Mouse (Mus musculus) urinary bladder, postnatal 25 days (tissue): ENCODE measurements around the gene Alg12.
A peak's percentile ranks its signal among the peaks of the same experiment; 100 is the strongest.

Experiments
- DNase-seq: peaks from one replicate; pipeline ENCODE4 v3.0.0; 2022; ENCODE audit warnings: low spot score

Alg12 gene

DNA sequence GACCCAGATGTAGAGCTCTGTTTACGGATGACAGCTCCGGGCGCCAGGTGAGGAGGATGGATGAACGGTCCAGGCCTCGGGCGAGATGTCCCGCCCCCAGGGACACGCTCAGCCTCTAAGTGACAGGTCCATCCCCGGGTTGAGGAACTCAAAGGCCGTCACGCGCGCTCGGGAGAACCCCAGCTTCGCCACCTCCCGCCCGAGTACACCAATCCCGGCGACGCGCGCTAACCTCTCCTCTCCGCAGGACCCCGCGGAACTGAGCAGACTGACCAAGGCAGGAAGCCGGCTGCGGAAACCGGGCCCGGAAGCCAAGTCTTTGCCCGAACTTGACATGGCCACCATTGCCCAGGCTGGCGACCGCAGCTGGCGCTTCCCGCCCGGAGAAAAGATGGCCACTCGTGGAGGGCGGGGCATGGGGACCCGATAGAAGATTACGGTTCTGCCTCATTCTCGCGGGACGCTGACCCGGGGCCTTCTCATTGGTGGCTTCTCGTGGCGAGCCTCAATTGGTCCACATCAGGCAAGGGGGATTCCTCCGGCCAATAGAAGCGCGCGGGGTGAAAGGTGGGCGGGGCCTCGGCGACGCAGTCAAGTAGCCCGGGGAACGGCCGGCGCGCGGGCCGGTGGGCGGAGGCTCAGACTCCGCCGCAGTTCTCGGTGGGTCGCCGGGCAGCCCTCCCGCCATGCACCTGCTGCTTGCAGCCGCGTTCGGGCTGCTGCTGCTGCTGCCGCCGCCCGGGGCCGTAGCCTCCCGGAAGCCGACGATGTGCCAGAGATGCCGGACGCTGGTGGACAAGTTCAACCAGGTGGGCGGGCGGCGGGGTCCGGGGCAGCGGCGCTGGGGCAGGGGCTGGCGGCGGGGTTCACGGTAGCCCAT lies at the start of gene Alg12, which contains the start of gene Creld2:
Gene Alg12, minus strand, starts transcription at position 293 of the 880 bp plus-strand sequence.
Gene Creld2, plus strand, starts transcription at position 621 of the 880 bp plus-strand sequence.
- peak; percentile 98 for DNase-seq

DNA sequence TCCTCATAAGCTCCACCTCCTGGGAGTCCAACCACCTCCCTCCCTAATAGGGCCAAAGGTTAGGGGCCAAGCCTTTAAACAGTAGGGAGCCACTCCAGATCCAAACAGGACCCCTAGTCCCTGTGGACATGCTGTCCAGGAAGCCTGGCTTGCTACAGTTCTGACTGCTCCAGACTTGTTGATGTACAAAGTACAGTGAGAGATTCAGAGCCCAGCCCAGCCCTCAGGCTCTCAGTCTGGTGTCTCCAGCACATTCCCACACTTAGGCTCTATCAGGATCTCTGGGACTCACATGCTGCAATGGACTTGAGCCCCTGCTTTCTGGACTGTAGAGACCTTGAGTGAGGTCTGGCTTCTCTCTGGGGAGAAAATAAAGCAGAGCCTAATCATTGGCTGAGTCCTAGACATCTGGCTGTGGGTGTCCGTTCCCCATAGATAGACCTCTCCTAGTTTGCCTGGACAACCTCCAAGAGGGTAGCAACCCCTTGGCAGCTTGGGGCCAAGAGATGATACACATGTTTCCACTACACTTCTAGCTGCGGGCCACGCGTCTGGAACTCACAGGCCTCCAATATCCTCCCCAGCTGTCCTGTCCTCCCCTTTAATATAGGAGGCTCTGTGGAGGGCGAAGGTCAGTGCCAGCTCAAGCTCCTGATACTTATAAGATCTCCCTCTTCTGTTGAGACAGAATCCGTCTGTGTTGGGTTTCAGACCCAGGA lies 49.1 kb upstream of the Alg12 start:
- DNase-seq, result no peak

DNA sequence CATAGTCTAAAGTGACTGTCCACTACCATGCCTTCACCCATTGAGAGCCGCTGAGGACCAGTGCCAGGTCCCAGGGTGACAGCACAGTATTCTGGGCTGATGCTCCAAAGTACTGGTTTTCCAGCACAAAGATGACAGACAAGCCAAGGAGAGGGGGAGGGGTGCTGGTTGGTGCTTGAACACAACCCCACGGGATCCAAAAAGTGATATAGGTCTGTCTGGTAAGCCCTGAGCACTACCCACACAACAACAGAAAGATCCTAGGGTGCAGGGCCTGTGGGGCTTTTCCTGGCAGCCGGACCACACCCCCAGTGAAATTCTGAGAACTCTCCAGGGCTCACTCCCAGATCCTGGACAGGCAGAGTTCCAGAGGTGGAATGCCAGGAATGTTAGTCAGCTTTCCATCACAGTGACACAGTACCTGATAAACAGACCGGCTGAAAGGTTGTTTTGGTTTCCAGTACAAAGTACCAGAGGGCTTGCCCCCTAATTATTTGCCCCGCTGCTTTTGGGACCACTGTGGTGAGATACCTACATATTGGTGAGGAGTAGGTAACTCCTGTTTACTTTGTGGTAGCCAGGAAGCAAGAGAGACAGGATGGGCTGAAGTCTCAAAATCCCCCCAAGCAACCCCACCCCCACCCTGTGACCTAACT lies 48.4 kb upstream of the Alg12 start:
- no peak for DNase-seq

DNA sequence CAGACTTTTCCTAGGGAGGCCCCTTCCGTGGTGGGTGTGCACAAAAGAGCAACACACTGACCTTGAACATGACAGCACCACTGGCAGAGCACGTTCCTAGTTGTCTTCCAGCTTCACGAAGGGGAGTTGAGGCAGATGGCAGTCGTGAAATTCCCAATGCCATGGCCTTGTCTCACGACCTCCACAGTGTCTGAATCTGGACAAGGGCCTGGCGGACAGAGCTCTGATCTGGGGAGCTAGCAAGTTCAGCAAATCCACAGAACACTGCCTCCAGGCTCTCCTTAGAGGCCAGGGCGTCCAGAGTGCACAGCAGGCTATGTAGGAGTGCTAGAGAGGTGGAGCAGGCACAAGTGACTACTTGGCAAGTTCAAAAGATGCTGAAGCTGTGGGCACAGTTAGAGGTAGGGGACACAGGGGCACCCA lies 47.8 kb upstream of the Alg12 start:
- no peak for DNase-seq

DNA sequence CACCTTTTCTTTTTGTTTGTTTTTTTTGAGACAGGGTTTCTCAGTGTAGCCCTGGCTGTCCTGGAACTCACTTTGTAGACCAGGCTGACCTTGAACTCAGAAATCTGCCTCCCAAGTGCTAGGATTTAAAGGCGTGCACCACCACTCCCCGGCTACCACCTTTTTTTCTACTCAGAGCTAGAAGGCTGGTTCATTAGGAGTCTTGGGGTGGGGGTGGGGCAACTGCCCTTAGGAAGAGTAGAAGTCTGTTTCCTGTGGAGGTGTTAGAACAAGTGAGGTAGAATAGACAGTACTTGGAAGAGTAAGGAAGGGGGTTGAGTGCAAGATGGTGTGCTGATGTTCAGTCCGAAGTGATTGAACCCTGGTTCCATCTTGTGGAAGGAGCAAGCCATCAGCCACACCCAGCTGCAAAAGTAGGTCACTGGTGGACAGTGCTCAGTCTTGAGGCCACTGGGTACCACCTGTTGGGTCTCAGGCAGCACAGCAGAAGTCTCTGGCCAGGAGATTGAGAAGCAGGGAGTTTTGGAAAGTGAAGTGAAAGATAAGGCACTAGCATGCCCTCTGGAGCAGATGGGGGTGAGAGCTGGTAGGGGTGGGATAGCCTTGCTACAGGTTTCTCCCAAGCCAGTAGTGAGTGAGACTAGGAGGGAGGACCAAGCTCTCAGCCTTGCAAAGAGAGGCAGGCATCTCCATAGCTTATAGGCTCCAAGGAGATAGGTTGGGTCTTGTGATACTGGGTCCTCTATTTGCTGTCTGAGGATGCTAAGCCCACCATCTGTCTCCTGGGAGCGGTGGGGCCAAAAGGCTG lies 47.0 kb upstream of the Alg12 start:
- no peak for DNase-seq

DNA sequence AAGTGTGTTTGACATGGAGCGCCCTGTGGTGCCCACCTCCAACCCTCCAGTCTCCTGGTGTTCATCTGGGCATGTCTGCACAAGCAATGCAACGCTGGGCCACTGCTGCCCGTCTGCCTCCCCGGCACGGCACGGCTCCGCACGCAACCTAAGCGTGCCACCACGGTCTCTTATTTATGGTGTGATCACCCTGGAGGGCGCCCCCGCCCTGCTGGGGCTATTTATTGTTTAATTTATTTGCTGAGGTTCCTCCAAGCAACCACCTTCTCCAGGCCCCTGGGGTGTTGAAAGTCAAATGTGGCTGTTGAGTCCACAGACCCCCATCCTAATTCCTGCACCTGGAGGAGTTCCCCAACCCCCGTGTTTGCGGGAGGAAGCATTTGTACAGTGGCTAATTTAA lies 45.9 kb upstream of the Alg12 start:
- DNase-seq, result no peak

DNA sequence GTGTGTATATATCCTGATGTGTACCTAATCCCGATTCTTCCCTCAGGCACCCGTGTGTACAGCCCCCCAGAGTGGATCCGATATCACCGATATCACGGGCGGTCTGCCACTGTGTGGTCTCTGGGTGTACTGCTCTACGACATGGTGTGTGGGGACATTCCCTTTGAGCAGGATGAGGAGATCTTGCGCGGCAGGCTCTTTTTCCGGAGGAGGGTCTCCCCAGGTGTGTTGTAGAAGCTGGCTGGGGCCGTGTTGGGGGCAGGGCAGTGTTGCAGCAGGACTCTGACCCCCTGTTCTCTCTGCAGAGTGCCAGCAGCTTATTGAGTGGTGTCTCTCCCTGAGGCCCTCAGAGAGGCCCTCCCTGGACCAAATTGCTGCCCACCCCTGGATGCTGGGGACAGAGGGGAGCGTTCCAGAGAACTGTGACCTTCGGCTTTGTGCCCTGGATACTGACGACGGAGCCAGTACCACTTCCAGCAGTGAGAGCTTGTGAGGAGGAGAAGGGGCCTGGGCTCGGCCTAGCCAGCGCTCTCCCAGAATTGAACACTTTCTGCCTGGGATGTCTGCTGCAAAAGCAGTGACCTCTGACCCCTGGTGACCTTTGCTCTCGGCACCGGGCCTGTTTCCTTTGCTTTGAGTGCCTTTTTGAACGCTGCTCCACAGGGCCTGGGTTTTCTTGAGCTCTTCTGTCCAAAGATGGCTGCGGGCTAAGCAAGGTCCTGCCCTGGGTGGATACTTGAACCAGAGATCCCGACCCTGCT lies 45.3 kb upstream of the Alg12 start:
- DNase-seq, result no peak

DNA sequence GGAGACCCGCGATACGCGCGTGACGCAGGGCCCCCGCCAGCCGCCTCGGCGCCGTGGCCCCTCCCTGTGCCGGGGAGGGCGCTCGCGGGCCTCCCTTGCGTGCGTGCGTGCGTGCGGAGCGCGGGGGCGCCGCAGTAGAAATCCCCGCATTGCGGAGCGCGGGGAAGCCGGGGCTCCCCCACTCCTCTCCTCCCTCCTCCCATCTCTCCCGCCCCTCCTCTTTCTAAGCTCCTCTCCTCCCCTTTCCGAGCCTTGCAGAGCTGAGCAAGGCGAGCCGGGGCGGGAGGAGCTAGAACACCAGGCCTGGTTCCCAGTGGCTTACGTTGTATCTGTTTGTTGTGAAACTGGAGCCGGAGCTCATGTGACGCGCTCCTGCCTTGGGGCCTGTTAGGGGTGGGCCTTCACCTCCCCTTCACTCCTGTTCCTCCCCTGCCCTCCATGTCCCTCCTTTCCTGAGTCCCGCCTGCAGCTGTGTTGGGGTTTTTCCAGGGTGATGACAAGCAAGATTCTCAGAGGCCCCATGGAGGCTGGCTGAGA lies 44.6 kb upstream of the Alg12 start:
- peak; percentile 74 for DNase-seq

DNA sequence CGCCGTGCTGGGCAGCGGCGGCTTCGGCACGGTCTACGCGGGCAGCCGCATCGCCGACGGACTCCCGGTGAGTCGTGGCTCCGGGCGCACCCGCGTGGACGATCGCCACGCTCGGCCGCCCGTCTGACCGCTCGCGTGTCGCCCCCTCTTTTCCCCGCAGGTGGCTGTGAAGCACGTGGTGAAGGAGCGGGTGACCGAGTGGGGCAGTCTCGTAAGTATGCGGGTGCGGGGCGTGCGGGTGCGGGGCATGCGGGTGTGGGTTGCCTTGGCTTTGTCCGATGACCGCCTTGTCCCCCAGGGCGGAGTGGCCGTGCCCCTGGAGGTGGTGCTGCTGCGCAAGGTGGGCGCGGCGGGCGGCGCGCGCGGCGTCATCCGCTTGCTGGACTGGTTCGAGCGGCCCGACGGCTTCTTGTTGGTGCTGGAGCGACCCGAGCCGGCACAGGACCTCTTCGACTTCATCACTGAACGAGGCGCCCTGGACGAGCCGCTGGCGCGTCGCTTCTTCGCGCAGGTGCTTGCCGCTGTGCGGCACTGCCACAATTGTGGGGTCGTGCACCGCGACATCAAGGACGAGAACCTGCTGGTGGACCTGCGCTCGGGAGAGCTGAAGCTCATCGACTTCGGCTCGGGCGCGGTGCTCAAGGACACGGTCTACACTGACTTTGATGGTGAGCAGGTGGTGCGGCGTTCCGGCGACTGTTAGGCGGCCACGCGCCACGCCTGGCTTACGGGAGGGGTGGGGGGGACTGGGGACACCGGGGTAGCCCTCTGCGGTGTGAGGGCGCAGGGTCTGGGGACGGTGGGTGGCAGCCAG lies 44.0 kb upstream of the Alg12 start:
- DNase-seq, result peak; percentile 65

DNA sequence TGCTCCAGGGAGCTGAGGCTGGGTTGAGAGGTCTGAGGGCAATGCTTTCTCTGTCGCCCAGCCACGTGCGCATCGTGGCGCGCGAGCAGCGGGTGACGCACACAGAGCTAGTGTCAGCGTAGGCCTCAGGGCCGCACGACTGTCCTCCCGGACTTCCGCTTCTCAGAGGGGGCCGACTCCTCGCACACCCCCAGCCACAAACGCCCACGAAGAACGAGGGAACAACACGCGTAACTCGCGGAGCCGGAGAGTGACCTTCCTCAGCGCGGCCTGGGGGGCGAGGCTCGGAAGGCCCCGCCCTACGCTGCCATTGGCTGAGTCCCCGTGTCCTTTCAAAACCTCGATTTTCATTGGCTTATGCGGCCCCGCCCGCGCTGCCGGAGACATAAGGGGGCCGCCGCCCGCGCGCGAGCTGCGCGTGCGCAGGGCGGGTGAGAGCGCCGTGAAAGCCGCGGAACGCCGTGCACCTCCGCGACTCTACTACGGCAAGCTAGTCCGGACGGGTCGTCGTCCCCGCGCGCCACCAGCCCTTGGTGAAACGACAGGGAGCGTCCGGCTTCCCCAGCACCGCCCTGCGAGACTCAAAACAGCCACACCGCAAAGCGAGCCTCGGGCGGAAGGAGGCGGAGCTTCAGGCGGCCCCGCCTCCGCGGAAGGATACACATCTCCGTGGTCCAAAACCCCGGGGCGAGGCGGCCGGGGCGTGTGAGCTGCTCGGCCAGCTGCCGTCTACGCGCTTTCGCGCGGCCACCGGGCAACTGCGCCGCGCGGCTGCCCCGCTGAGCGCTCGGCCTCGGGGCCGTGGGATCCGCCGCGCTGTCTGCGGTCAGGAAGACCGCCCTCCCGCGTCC lies 42.9 kb upstream of the Alg12 start, which contains the start of gene Pim3:
Gene Pim3, plus strand, starts transcription at position 415 of the 851 bp plus-strand sequence.
- peak; percentile 96 for DNase-seq

DNA sequence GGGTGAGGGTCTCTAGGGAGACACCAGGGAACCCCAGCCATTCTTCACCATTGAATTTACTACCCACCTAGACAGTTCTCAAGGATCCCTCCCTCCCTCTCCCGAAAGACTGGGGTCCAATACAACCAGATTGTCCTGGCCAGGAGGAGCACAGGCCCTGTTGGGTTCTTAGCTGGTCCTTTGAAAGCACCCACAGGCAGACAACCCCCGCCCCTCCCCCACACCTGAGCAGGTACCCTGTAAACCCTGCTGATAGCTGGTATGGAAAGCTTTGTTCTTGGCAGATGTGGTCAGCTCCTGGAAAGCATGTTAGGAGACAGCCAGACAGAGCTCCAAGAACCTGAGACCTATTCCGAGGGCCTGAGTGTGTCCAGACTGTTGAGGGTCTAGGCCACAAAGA lies 41.7 kb upstream of the Alg12 start:
- DNase-seq, result no peak

DNA sequence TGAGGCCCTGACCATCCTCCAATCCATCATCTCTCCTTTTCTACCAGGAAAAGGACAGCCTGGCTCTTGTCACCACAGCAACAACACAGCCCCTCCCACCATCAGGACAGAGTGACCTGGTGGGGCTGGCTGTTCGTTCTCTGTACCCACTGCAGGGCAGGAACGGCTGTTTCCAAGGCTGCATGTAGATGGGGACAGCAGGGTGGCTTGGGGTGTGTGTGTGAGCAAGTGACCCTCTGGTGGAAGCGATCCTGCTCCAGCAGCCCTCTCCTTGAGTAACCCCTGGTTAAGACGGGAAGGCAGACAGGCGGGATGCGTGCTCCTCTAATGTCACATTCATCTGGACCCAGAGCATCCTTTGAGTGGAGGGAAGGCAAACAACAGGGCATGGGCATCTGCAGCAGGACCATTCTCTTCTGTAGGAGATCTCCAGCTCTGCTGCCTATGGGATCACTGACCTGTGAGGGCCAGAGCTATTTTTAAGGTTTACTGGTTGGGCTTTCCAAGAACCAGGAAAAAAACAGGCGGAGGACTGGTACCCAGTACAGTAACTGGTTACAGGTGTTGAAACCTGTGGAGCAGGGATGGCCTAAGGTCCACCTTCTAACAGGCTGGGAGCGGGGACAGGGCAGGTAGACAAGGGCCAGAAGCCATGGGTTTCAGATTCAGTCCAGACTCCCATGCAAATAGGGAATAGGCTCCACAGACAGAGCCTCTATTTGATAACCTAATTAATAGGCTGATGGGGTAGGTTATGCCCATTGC lies 40.3 kb upstream of the Alg12 start:
- DNase-seq, result no peak

DNA sequence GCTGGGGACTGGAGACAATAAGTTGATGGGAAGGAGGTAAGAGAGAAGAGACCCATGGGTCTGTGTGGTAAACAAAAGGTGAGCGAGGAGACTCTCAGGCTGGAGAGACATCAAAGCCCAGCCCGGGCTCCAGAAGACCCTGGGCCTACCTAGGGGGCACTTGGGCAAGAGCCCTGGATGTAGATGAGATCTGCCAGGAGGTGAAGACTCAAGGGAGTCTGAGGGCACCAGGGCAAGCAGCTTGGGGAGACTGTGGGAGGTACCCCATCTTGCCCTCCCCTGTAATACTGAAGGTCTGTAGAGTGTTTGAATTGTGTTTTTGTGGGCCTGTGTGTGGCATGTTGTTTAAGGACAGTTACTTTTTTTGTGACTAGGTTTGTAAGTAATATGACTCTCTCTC lies 39.6 kb upstream of the Alg12 start:
- no peak for DNase-seq

DNA sequence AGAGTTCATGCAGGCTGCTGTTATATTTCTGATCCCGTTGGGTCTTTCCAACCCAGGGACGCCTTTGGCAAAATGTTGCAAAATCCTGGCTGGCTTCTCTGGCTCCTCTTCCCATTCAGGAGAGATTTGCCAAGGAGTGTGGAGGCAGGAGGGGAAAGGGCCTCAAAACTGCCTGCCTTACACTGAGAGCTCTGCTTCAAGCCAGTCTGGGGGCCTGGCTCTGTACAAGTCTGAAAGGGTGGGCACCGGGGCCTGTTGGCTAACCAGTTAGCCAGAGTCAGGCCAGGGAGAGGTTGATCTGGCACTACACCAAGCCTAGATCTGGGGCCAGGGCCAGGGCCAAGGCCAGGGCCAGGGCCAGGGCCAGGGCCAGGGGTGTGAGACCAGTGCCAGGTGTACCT lies 39.0 kb upstream of the Alg12 start:
- no peak for DNase-seq

DNA sequence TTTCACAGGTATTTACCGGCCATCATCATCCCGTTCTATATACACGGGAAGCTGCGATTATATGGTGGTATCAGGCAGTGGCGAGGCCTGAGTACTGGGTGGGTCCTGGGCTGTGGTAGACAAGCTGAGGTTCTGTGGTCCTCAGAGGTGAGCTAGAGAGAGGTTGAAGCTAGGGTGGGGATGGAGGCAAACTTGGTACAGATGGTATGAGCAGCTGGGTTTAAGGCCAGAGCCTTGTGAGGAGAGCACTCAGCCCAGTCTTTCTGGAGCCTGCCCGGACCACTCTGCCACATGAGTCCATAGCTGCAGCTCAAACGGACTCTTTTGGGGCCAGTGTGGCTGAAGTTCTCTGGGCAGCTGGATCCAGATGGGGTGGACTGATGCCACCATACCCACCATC lies 38.2 kb upstream of the Alg12 start:
- no peak for DNase-seq

DNA sequence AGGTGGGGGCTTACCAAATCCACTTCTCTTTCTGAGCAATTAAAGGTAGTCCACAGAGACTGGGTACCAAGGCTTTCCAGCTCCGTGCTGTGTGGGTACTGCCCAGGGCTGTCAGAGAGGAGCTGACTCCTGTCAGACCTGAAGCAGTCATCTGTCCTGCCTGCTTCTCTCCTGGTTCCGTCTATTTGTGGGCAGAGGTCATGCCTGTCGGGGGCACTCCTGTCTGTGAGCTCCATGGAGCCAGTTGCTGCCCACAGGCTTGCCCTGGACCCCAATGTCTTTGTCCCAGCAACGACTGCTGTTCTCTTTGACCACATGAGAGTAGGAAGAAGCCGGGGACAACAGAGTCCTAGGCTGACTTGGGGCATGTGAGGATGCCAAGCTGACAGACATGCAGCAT lies 37.5 kb upstream of the Alg12 start:
- DNase-seq, result no peak

DNA sequence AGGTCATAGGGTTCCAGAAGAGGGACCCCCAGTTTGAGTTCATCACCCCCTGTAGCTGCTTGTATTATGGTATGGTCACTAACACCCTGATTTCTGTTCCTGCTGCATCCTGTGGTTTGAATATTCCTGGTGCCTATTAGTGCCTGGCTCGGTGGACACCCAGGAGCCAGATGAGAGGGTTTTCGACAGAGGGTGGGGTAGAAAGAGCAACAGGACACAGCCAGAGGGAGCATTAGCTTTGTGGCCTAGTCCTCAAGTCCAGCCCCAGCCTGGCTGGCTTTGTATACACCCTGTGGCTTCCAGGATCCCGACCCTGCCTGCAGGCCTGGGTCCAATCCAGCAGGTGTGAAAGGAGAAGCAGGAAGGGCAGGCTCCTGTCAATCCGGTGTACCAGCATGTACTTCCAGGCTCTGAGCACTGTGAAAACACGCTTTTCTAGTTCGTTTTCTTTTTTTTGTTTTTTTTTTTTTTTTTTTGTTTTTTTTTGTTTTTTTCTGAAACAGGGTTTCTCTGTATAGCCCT lies 36.8 kb upstream of the Alg12 start:
- DNase-seq, result no peak
